Mouse (Mus musculus): Measurements from ENCODE around the gene Gfm2. TPM values are rescaled to one million over a fixed set of nuclear protein-coding genes. Genes with fewer than 3 reads are reported as not detected.

The Gfm2 gene
- total and polyA plus RNA-seq, 3 experiments = 25.7 to 34.1 TPM; not detected in 1

GRCm38 (mm10) chr13:97095726-97096125 lies 42.0 kb upstream of the Gfm2 start (continued):
- no peak for TF ChIP-seq MYB (IDR thresholded peaks at IDR 0.05; ENCODE audit: low read depth, low read length)
- TF ChIP-seq MXI1 (IDR thresholded peaks at IDR 0.05; ENCODE audit: low read depth, low read length) = no peak
- no peak for TF ChIP-seq TCF12 (IDR thresholded peaks at IDR 0.05; ENCODE audit: low read depth, low read length)

DNA sequence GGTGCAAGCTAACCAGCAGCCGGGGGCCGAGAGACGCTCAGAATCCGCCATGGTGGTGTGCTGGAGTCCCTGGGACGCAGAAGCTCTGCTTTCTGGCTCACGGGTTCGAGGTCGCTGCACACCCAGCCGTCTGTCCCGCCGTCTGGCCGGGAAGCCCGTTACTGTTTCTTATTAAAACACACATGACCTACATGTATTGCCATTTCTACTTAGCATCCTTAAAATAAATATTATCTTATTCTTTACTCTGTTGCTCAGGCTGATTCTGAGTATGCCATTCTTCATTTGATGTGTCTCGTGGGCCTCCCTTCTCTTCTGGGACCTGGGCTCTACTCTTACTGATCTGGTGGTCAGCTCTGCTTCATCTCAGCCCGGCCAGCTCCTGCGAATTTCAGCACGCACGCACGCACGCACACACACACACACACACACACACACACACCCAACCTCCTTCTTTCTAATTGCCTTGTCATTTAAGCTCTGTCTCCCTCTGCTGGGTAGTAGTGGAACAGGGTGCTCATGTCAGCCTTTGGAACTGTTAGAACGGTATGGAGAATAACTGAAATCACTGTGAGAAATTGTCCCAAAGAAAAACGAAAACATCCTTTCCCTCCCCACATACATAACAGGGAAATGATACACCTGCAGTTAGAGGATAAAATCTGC lies 38.4 kb upstream of the Gfm2 start, which contains the start of gene Gm6169:
Gm6169 (minus strand) TSS at position 51 of the 666 bp plus-strand sequence.
- H3K27me3 ChIP-seq (ENCODE audit: control insufficient read depth in 1 of 2, insufficient read depth in 2 of 2, low read length in 2 of 2) = peaks cover 0 to 2% of the 10 kb centered on the region in 2 experiments; a peak in 2 of 4 replicates
- no peaks in the 10 kb centered on the region for H3K4me1 ChIP-seq (ENCODE audit: control insufficient read depth in 1 of 2, insufficient read depth in 2 of 2, low read length in 2 of 2)
- TF ChIP-seq ZNF384 (IDR thresholded peaks at IDR 0.05; ENCODE audit: low read depth, low read length) (no peak), ZMIZ1 (IDR thresholded peaks at IDR 0.05; ENCODE audit: low read depth, low read length) (no peak), ZKSCAN1 (IDR thresholded peaks at IDR 0.05; ENCODE audit: low read depth, low read length) (no peak), HCFC1 (IDR thresholded peaks at IDR 0.05; ENCODE audit: low read depth, low read length) (no peak), TAL1 (IDR thresholded peaks at IDR 0.05; ENCODE audit: low read length) (no peak), EP300 (IDR thresholded peaks at IDR 0.05; ENCODE audit: low read depth in 1 of 2, low read length in 2 of 2) (no peak), UBTF (IDR thresholded peaks at IDR 0.05; ENCODE audit: borderline replicate concordance, insufficient read depth, low read depth, low read length) (no peak), ELF1 (IDR thresholded peaks at IDR 0.05; ENCODE audit: low read depth, low read length) (no peak), MXI1 (IDR thresholded peaks at IDR 0.05; ENCODE audit: low read depth, low read length) (no peak), MYB (IDR thresholded peaks at IDR 0.05; ENCODE audit: low read depth, low read length) (no peak), ZC3H11A (IDR thresholded peaks at IDR 0.05; ENCODE audit: low read depth, low read length) (peak; percentile 36), RAD21 (IDR thresholded peaks at IDR 0.05; ENCODE audit: low read depth, low read length) (peak; percentile 62), CHD1 (IDR thresholded peaks at IDR 0.05; ENCODE audit: low read depth, low read length) (no peak), BHLHE40 (IDR thresholded peaks at IDR 0.05; ENCODE audit: borderline replicate concordance, low read depth, low read length) (no peak), ETS1 (IDR thresholded peaks at IDR 0.05; ENCODE audit: low read depth, low read length) (no peak), GABPA (IDR thresholded peaks at IDR 0.05; ENCODE audit: low read depth, low read length) (no peak), CTCF (IDR thresholded peaks at IDR 0.05 in 2 of 3, conservative IDR thresholded peaks at IDR 0.05 in 1 of 3; ENCODE audit: control insufficient read depth in 1 of 3, insufficient read depth in 1 of 3, low read depth in 2 of 3, low read length in 3 of 3, poor library complexity in 1 of 3, severe bottlenecking in 1 of 3) (peak; percentile 45 to 72 (median 55)), CHD2 (IDR thresholded peaks at IDR 0.05; ENCODE audit: low read length) (no peak), SMC3 (IDR thresholded peaks at IDR 0.05; ENCODE audit: low read depth, low read length) (peak; percentile 76), GATA1 (IDR thresholded peaks at IDR 0.05; ENCODE audit: low read depth, low read length) (no peak), NRF1 (IDR thresholded peaks at IDR 0.05; ENCODE audit: insufficient read depth, low read depth, low read length, poor library complexity, severe bottlenecking) (no peak), MEF2A (IDR thresholded peaks at IDR 0.05; ENCODE audit: extremely low read depth, insufficient replicate concordance, low read depth, low read length, poor library complexity, severe bottlenecking) (no peak)
- H3K79me2 ChIP-seq (ENCODE audit: control insufficient read depth, insufficient read depth, low read length, poor library complexity) = no peaks in the 10 kb centered on the region
- H3K4me3 ChIP-seq (ENCODE audit: control insufficient read depth in 1 of 2, insufficient read depth in 1 of 2, low read depth in 2 of 2, low read length in 2 of 2) = no peak within 1 kb of the TSS
- DNase-seq (ENCODE audit: low read depth, low spot score) = peak; percentile 67
- H3K36me3 ChIP-seq (ENCODE audit: control insufficient read depth in 1 of 2, insufficient read depth in 2 of 2, low read length in 2 of 2) = no peaks in the 10 kb centered on the region
- H3K27ac ChIP-seq (ENCODE audit: control insufficient read depth, low read depth, low read length) = no peak within 1 kb of the TSS
- H3K9ac ChIP-seq (ENCODE audit: control insufficient read depth, low read depth, low read length, poor library complexity, severe bottlenecking) = no peak within 1 kb of the TSS
- H3K9me3 ChIP-seq (replicated peaks; ENCODE audit: insufficient read depth, low read length) = no peaks in the 10 kb centered on the region

Data from MEL (cell line).